Mouse (Mus musculus): ENCODE results near the gene Cacna1f. TPM values are rescaled to one million over a fixed set of nuclear protein-coding genes. Genes with fewer than 3 reads are reported as not detected.
A peak's percentile ranks its signal among the peaks of the same experiment; 100 is the strongest.

Gene Cacna1f
- polyA plus RNA-seq, 1 experiment = not detected

DNA sequence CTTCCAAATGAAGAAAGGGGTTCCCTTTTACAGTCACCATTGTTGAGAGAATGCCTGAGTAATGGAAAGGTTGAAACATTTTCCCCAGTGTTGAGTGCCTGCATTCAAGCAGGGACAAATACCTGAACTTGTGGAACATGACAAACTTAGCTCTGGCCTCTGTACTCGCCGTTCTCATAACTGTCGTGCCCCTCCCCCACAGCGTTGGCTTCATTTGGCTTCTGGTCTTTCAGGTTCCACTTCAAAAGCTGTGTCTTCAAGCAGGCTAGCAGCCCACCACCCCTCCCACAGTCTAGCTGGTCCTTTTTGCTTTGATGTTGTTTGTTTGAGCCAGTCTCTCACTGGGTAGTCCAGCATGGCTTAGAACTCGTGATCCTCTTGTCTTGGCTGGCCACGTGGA is 65.9 kb downstream of the Cacna1f start:
- Histone ChIP-seq H3K27ac (ENCODE audit: insufficient read depth, low read length) (no peak overlapping the region), H3K4me1 (ENCODE audit: control insufficient read depth, insufficient read depth, low read length) (peaks cover 2% of the 10 kb centered on the region), H3K4me3 (ENCODE audit: insufficient read depth, low read length) (no peak overlapping the region)
- TF ChIP-seq CTCF (IDR thresholded peaks at IDR 0.05; ENCODE audit: borderline replicate concordance, insufficient read depth, low read length) = no peak
- TF ChIP-seq POLR2A (IDR thresholded peaks at IDR 0.05; ENCODE audit: low read depth, low read length) = no peak

GRCm38 (mm10) chrX:7673578-7674281 is 66.8 kb downstream of the Cacna1f start:
- Histone ChIP-seq H3K4me3 (ENCODE audit: insufficient read depth, low read length) (no peak overlapping the region), H3K27ac (ENCODE audit: insufficient read depth, low read length) (peak overlapping the region; percentile 73), H3K4me1 (ENCODE audit: control insufficient read depth, insufficient read depth, low read length) (peaks cover 2% of the 10 kb centered on the region)
- TF ChIP-seq POLR2A (IDR thresholded peaks at IDR 0.05; ENCODE audit: low read depth, low read length) = peak; percentile 21; the same call in 1 of the 2 replicates
- no peak for TF ChIP-seq CTCF (IDR thresholded peaks at IDR 0.05; ENCODE audit: borderline replicate concordance, insufficient read depth, low read length)

DNA sequence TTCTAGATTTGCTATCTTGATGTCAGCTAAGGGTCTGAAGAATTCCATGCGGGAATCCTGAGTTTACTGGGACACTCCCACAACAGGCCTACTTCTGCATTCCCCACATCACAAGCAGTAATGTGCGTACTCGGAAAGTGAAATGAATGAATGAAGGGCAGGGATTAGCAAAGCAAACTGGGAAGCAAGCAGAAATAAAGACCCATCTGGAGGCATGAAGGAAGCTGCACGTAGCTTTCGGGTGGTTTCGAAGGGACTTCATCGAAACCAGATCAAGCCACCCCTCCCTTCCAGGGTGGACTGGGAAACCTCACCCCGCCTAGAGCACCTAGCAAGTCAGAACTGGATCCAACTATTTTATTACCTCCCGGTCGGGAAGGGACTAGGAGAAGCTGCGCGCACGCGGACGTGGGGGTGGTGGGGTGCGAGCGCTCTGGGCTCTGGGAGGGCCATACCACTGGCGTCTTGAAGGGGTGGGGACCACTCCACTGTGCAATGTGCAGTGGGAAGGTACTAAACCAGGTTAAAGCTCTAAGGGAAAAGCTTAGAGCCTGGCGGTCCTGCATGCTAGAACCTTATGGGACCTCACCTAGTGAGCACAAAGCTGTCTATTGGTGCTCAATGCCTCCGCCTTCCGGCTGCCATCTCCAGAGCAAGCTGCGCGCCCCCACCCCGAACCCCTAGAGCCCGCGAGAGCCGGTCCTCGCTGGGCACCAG is 67.6 kb downstream of the Cacna1f start:
- Histone ChIP-seq H3K4me1 (ENCODE audit: control insufficient read depth, insufficient read depth, low read length) (no peaks in the 10 kb centered on the region; the same call in 1 of the 2 replicates), H3K4me3 (ENCODE audit: insufficient read depth, low read length) (no peak overlapping the region), H3K27ac (ENCODE audit: insufficient read depth, low read length) (peak overlapping the region; percentile 73)
- no peak for TF ChIP-seq POLR2A (IDR thresholded peaks at IDR 0.05; ENCODE audit: low read depth, low read length)
- no peak for TF ChIP-seq CTCF (IDR thresholded peaks at IDR 0.05; ENCODE audit: borderline replicate concordance, insufficient read depth, low read length)

DNA sequence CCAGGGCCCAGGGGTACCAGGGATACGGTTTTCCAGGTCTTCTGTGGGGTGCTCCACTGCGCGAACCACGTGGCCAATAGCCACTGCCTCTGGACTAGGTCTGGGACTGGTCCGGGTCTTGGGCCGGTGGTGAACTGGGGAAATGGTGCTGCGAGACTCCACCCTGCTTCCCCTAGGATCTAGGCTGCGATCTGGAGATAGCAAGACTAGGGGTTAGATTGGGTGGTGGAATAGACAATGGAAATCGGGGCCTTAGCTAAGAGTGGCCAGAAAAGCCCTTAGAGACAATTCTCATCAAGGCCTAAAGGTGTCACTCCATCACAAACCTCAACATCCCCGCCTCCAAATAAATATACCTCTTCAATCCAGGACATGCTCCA is 68.1 kb downstream of the Cacna1f start:
- Histone ChIP-seq H3K4me3 (ENCODE audit: insufficient read depth, low read length) (no peak overlapping the region), H3K27ac (ENCODE audit: insufficient read depth, low read length) (no peak overlapping the region), H3K4me1 (ENCODE audit: control insufficient read depth, insufficient read depth, low read length) (no peaks in the 10 kb centered on the region; the same call in 1 of the 2 replicates)
- TF ChIP-seq POLR2A (IDR thresholded peaks at IDR 0.05; ENCODE audit: low read depth, low read length) = no peak
- TF ChIP-seq CTCF (IDR thresholded peaks at IDR 0.05; ENCODE audit: borderline replicate concordance, insufficient read depth, low read length) = no peak

- H3K27ac ChIP-seq (ENCODE audit: insufficient read depth, low read length) = no peak overlapping the region
- no peak overlapping the region for H3K4me3 ChIP-seq (ENCODE audit: insufficient read depth, low read length)
- H3K4me1 ChIP-seq (ENCODE audit: control insufficient read depth, insufficient read depth, low read length) = no peaks in the 10 kb centered on the region
- TF ChIP-seq CTCF (IDR thresholded peaks at IDR 0.05; ENCODE audit: borderline replicate concordance, insufficient read depth, low read length) (no peak), POLR2A (IDR thresholded peaks at IDR 0.05; ENCODE audit: low read depth, low read length) (no peak)
These were observed 72.1 kb downstream of the Cacna1f start for GRCm38 (mm10) chrX:7678986-7679385.

DNA sequence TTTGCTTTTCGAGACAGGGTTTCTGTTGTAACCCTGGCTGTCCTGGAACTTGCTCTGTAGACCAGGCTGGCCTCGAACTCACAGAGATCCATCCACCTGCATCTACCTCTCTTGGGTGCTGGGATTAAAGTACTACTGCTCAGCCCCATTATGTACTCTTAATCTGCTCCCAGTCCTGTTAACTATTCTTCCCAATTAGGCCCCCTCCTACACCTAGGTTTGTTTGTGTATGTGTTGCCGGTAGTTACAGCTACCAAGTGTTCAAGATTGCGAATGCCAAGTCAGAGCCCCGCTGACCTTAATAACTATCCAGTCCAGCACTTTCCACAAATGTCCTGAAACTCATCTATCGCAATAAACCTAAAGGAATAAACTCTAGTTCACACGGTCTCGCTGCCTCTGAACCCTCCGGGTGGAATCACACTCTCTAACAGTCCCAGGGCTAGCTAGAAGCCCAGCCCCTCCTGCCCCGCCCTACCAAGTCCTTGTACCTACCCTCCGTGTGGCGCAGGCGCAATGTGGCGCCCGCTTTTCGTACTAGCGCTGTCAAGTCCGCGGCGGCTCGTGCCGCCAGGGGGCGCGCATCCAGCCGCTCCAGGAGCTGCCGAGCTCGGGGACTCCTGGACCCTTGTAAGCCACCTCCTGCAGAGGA is 72.6 kb downstream of the Cacna1f start:
- H3K4me3 ChIP-seq (ENCODE audit: insufficient read depth, low read length) = peak overlapping the region; percentile 13; the same call in 1 of the 2 replicates
- peak; percentile 31; the same call in 1 of the 2 replicates for TF ChIP-seq CTCF (IDR thresholded peaks at IDR 0.05; ENCODE audit: borderline replicate concordance, insufficient read depth, low read length)
- TF ChIP-seq POLR2A (IDR thresholded peaks at IDR 0.05; ENCODE audit: low read depth, low read length) = peak; percentile 64; the same call in 1 of the 2 replicates
- no peak overlapping the region for H3K27ac ChIP-seq (ENCODE audit: insufficient read depth, low read length)

DNA sequence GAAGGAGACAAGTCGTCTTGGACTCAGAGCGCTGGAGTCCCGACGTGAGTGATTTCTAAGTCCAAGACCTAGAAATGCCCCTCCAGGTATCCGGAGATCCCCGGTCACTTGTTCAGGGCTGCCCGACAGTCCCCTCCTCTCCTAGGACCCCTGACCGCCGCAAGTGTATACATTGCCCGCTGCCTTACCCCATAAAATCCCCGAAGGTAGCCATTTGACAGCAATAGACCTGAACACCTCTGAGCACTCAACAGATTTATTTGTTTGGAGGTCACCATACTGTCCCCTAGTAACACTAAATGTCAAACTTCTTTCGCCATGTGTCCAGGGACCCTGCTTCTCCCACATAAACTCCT is 73.2 kb downstream of the Cacna1f start:
- Histone ChIP-seq H3K4me3 (ENCODE audit: insufficient read depth, low read length) (no peak overlapping the region), H3K27ac (ENCODE audit: insufficient read depth, low read length) (no peak overlapping the region), H3K4me1 (ENCODE audit: control insufficient read depth, insufficient read depth, low read length) (no peaks in the 10 kb centered on the region)
- no peak for TF ChIP-seq POLR2A (IDR thresholded peaks at IDR 0.05; ENCODE audit: low read depth, low read length)
- no peak for TF ChIP-seq CTCF (IDR thresholded peaks at IDR 0.05; ENCODE audit: borderline replicate concordance, insufficient read depth, low read length)

More for the DNA sequence above, 72.6 kb downstream of the Cacna1f start:
- no peaks in the 10 kb centered on the region for H3K4me1 ChIP-seq (ENCODE audit: control insufficient read depth, insufficient read depth, low read length)

- TF ChIP-seq POLR2A (IDR thresholded peaks at IDR 0.05; ENCODE audit: low read depth, low read length) (no peak), CTCF (IDR thresholded peaks at IDR 0.05; ENCODE audit: borderline replicate concordance, insufficient read depth, low read length) (no peak)
- no peak within 1 kb of the TSS for H3K4me3 ChIP-seq (ENCODE audit: insufficient read depth, low read length)
- H3K27ac ChIP-seq (ENCODE audit: insufficient read depth, low read length) = no peak within 1 kb of the TSS
- no peaks in the 10 kb centered on the region for H3K4me1 ChIP-seq (ENCODE audit: control insufficient read depth, insufficient read depth, low read length)
These were observed 74.0 kb downstream of the Cacna1f start, which contains the start of gene Magix for GRCm38 (mm10) chrX:7680864-7681263. Gene Magix (minus strand): TSS chrX:7681251.

Other genes starting within 250 kb of the Cacna1f start
- gene Usp27x, start 231.3 kb upstream of the Cacna1f start, polyA plus RNA-seq (2011; ENCODE audit: insufficient read length, low read depth, missing spikeins) = 4.5 and 4.6 TPM in 2 replicates
- gene Foxp3, start 33.4 kb upstream of the Cacna1f start, polyA plus RNA-seq (2011; ENCODE audit: insufficient read length, low read depth, missing spikeins) = not detected in 2 replicates
- gene Ppp1r3f, start 32.8 kb upstream of the Cacna1f start, polyA plus RNA-seq (2011; ENCODE audit: insufficient read length, low read depth, missing spikeins) = 2.9 and 3.1 TPM in 2 replicates
- 12.8 and 14.3 TPM in 2 replicates for gene Ccdc22, start 1.6 kb upstream of the Cacna1f start, polyA plus RNA-seq (2011; ENCODE audit: insufficient read length, low read depth, missing spikeins)
- gene Syp, start 31.4 kb downstream of the Cacna1f start, polyA plus RNA-seq (2011; ENCODE audit: insufficient read length, low read depth, missing spikeins) = 0.18 and 0.19 TPM in 2 replicates
- gene Prickle3, start 50.2 kb downstream of the Cacna1f start, polyA plus RNA-seq (2011; ENCODE audit: insufficient read length, low read depth, missing spikeins) = 7.0 TPM in 2 replicates
- 305 and 316 TPM in 2 replicates for gene Plp2, start 64.3 kb downstream of the Cacna1f start, polyA plus RNA-seq (2011; ENCODE audit: insufficient read length, low read depth, missing spikeins)
- not detected in 2 replicates for gene Magix, start 74.2 kb downstream of the Cacna1f start, polyA plus RNA-seq (2011; ENCODE audit: insufficient read length, low read depth, missing spikeins)
- 26.0 and 29.8 TPM in 2 replicates for gene Gpkow, start 90.0 kb downstream of the Cacna1f start, polyA plus RNA-seq (2011; ENCODE audit: insufficient read length, low read depth, missing spikeins)
- 29.0 and 32.3 TPM in 2 replicates for gene Wdr45, start 107.2 kb downstream of the Cacna1f start, polyA plus RNA-seq (2011; ENCODE audit: insufficient read length, low read depth, missing spikeins)
- not detected in 2 replicates for gene Gm45208, start 115.2 kb downstream of the Cacna1f start, polyA plus RNA-seq (2011; ENCODE audit: insufficient read length, low read depth, missing spikeins)
- gene Praf2, start 121.4 kb downstream of the Cacna1f start, polyA plus RNA-seq (2011; ENCODE audit: insufficient read length, low read depth, missing spikeins) = 112 and 126 TPM in 2 replicates
- 2.5 and 3.5 TPM in 2 replicates for gene Ccdc120, start 143.8 kb downstream of the Cacna1f start, polyA plus RNA-seq (2011; ENCODE audit: insufficient read length, low read depth, missing spikeins)
- gene Tfe3, start 155.5 kb downstream of the Cacna1f start, polyA plus RNA-seq (2011; ENCODE audit: insufficient read length, low read depth, missing spikeins) = 49.1 and 53.4 TPM in 2 replicates
- gene Gripap1, start 182.7 kb downstream of the Cacna1f start, polyA plus RNA-seq (2011; ENCODE audit: insufficient read length, low read depth, missing spikeins) = 37.7 and 42.1 TPM in 2 replicates
- gene Kcnd1, start 215.2 kb downstream of the Cacna1f start, polyA plus RNA-seq (2011; ENCODE audit: insufficient read length, low read depth, missing spikeins) = 5.7 and 7.5 TPM in 2 replicates
- 57.5 and 65.0 TPM in 2 replicates for gene Otud5, start 234.3 kb downstream of the Cacna1f start, polyA plus RNA-seq (2011; ENCODE audit: insufficient read length, low read depth, missing spikeins)

Measured in embryonic fibroblast, embryonic 13.5 days (primary cell).